Mouse (Mus musculus): ENCODE results near the gene Olfr6. TPM values are rescaled to one million over a fixed set of nuclear protein-coding genes. Genes with fewer than 3 reads are reported as not detected.

The Olfr6 gene
- 0.19 TPM for polyA plus RNA-seq (2017; shearing (Covaris generic))

GRCm38 (mm10) chr7:106963837-106964236 is at the start of gene Olfr6:
Olfr6 (minus strand) TSS chr7:106963937.

GRCm38 (mm10) chr7:107005972-107006371 is 42.2 kb upstream of the Olfr6 start, which contains the start of gene Olfr2:
Olfr2 (minus strand) TSS chr7:107006072.

GRCm38 (mm10) chr7:106975353-106975752 is 11.6 kb upstream of the Olfr6 start, which contains the start of gene Olfr711:
Olfr711 (minus strand) TSS chr7:106975453.

GRCm38 (mm10) chr7:106948212-106948611 is 15.5 kb downstream of the Olfr6 start, which contains the start of gene Olfr710:
Olfr710 (minus strand) TSS chr7:106948312.

GRCm38 (mm10) chr7:106932119-106932518 is 31.6 kb downstream of the Olfr6 start, which contains the start of gene Olfr709-ps1:
Olfr709-ps1 (minus strand) TSS chr7:106932219.

GRCm38 (mm10) chr7:106907676-106908075 is 56.1 kb downstream of the Olfr6 start, which contains the start of gene Olfr1532-ps1:
Olfr1532-ps1 (plus strand) TSS chr7:106908001.

Other genes with a start within 250 kb of the Olfr6 start
- gene Olfr695, start 247.5 kb downstream of the Olfr6 start, polyA plus RNA-seq (2017; shearing (Covaris generic)) = not detected
- not detected for gene Olfr697, start 221.5 kb downstream of the Olfr6 start, polyA plus RNA-seq (2017; shearing (Covaris generic))
- gene Olfr698, start 208.5 kb downstream of the Olfr6 start, polyA plus RNA-seq (2017; shearing (Covaris generic)) = not detected
- gene Olfr699, start 170.7 kb downstream of the Olfr6 start, polyA plus RNA-seq (2017; shearing (Covaris generic)) = not detected
- gene Olfr700, start 155.1 kb downstream of the Olfr6 start, polyA plus RNA-seq (2017; shearing (Covaris generic)) = not detected
- gene Olfr701, start 149.8 kb downstream of the Olfr6 start, polyA plus RNA-seq (2017; shearing (Covaris generic)) = not detected
- not detected for gene Olfr702, start 130.0 kb downstream of the Olfr6 start, polyA plus RNA-seq (2017; shearing (Covaris generic))
- gene Olfr703, start 120.6 kb downstream of the Olfr6 start, polyA plus RNA-seq (2017; shearing (Covaris generic)) = not detected
- not detected for gene Olfr704, start 100.8 kb downstream of the Olfr6 start, polyA plus RNA-seq (2017; shearing (Covaris generic))
- gene Olfr705, start 87.0 kb downstream of the Olfr6 start, polyA plus RNA-seq (2017; shearing (Covaris generic)) = not detected
- not detected for gene Olfr706, start 75.8 kb downstream of the Olfr6 start, polyA plus RNA-seq (2017; shearing (Covaris generic))
- not detected for gene Olfr707, start 62.7 kb downstream of the Olfr6 start, polyA plus RNA-seq (2017; shearing (Covaris generic))
- not detected for gene Olfr1532-ps1, start 55.9 kb downstream of the Olfr6 start, polyA plus RNA-seq (2017; shearing (Covaris generic))
- gene Olfr709-ps1, start 31.7 kb downstream of the Olfr6 start, polyA plus RNA-seq (2017; shearing (Covaris generic)) = not detected
- gene Olfr710, start 15.6 kb downstream of the Olfr6 start, polyA plus RNA-seq (2017; shearing (Covaris generic)) = not detected
- gene Olfr711, start 11.5 kb upstream of the Olfr6 start, polyA plus RNA-seq (2017; shearing (Covaris generic)) = not detected
- not detected for gene Olfr2, start 42.1 kb upstream of the Olfr6 start, polyA plus RNA-seq (2017; shearing (Covaris generic))
- gene Olfr713, start 67.2 kb upstream of the Olfr6 start, polyA plus RNA-seq (2017; shearing (Covaris generic)) = not detected
- gene Olfr714, start 107.0 kb upstream of the Olfr6 start, polyA plus RNA-seq (2017; shearing (Covaris generic)) = not detected
- gene Olfr17, start 129.3 kb upstream of the Olfr6 start, polyA plus RNA-seq (2017; shearing (Covaris generic)) = not detected
- not detected for gene Olfr715b, start 146.4 kb upstream of the Olfr6 start, polyA plus RNA-seq (2017; shearing (Covaris generic))
- 0.05 TPM for gene Olfr715, start 167.1 kb upstream of the Olfr6 start, polyA plus RNA-seq (2017; shearing (Covaris generic))
- gene Olfr716, start 174.4 kb upstream of the Olfr6 start, polyA plus RNA-seq (2017; shearing (Covaris generic)) = 0.07 TPM
- gene Nlrp14, start 203.1 kb upstream of the Olfr6 start, polyA plus RNA-seq (2017; shearing (Covaris generic)) = not detected
- not detected for gene Rbmxl2, start 245.5 kb upstream of the Olfr6 start, polyA plus RNA-seq (2017; shearing (Covaris generic))